Mouse (Mus musculus): ENCODE results near the gene Parp2.

Gene Parp2

DNA sequence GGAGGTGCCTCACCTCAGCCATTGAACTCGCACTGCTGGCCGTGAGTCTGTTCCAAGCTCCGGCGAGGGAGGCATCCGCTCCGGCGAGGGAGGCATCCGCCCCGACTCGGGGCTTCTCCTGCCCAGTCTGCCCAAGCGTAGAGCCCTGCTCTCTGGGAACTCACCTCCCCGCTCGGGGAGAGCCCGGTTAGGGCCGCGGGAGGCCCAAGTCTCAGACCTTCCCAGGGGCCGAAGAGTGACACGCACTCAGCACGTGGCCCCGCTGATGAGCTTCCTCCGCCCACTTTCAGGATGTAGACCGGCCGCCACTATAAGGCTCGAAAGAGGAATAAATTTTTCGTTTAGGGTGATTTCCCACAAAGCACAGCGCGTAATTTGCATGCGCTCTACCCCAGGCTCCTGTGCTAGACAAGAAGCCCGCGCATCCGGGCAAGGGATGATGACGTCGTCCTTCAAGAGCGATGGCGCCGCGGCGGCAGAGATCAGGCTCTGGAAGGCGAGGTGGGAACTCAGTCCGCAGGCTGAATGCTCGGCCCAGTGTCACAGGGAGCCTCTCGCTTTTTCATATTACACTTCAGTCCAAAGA, at the start of gene Parp2, which contains the start of gene Ccnb1ip1:
Gene Parp2 (plus strand): TSS at position 355 of the 586 bp plus-strand sequence.
Gene Ccnb1ip1 (minus strand): TSS at position 246 of the 586 bp plus-strand sequence.
- in situ Hi-C loops (cut with MboI; ENCODE audit: unreplicated experiment in 2 of 2): loop anchor here in 1 of 2 experiments (5.0 to 10.0 kb wide), 2 partner anchors 117 to 255 kb away; partner anchors contain the start of genes Apex1 and Osgep

DNA sequence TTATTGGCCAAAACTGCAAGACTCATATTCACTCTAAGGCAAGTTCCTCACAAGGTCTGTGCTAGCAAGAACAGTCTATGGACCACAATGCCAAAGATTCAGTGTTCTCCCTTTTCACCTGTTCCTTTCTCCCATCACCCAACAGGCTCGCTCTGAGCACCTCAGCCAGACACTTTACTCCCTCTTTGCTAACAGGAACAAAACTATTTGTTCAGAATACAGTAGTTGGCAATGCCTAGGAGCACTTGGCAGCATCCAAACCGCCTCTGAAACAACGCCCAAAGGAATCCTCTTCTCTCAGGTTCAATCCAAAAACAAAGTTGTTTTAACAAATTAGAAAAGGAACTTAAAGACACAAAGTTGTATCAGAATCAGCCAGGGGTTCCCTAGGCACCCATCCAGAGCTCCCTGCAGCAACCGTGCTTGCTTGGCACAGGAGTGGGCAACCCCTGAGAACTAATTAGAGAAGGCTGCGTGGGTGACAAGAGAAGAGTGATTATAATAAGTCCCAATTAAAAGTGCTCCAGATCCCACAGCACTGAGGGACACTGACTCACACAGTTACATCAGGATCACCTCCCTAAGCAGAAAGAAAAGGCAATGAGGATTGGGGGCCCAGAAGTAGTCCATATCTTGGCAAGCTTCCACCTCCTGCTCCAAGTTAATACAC, 49.1 kb upstream of the Parp2 start:
- in situ Hi-C loops (cut with MboI; ENCODE audit: unreplicated experiment in 2 of 2): no loop called here

DNA sequence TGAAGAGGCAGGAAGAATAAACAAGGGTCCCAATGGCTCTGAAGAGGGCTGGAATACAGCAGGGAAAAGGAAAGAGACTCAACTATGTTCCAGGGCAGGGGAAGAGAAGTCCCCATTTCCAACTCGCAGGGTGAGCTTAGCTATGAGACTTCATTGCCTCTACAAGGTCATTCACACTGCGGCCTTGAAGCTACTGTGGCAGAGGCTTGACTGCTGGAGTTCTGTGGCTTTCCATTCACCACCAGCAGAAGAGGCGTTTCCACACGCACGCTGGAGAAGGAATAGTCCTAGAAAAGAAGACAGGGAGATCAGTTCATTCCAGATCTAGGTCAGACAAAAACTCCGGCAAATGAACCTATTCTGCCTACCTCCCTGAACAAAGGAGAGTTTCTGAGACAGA, 41.9 kb upstream of the Parp2 start:
- in situ Hi-C loops (cut with MboI; ENCODE audit: unreplicated experiment in 2 of 2): no loop called here

DNA sequence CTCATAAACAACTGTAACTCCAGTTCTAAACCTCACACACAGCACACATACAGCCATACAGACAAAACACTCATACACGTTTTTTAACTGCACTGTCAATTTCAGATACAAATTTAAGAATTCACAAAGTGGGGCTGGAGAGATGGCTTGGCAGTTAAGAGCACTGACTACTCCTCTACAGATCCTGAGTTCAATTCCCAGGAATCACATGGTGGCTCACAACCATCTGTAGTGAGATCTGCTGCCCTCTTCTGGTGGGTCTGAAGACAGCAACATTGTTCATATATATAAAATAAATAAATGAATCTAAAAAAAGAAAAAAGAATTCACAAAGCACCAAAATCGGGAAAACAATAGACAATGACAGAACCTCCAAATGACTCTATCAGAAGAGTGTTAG, 36.3 kb upstream of the Parp2 start:
- in situ Hi-C loops (cut with MboI; ENCODE audit: unreplicated experiment in 2 of 2): no loop called here

DNA sequence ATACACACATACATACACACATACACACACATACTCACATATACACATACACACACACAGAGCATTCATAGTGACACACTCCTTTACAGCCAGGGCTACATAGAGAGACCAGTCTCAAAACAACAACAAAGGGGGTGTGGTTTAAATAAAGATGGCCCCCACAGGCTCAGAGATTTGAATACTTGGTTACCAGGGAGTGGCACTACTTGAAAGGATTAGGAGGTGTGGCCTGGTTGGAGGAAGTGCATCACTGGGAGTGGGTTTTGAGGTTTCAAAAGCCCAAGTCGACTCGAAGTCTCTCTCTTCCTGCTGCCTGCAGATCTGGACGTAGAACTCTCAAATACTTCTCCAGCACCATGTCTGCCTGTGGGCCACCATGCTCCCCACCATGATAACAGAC, 25.5 kb upstream of the Parp2 start:
- in situ Hi-C loops (cut with MboI; ENCODE audit: unreplicated experiment in 2 of 2): loop anchor here in 1 of 2 experiments (10.0 to 25.0 kb wide), 5 partner anchors 427 to 1720 kb away; partner anchors contain the start of genes Ap5m1, Exoc5, Mettl17 and Slc39a2

DNA sequence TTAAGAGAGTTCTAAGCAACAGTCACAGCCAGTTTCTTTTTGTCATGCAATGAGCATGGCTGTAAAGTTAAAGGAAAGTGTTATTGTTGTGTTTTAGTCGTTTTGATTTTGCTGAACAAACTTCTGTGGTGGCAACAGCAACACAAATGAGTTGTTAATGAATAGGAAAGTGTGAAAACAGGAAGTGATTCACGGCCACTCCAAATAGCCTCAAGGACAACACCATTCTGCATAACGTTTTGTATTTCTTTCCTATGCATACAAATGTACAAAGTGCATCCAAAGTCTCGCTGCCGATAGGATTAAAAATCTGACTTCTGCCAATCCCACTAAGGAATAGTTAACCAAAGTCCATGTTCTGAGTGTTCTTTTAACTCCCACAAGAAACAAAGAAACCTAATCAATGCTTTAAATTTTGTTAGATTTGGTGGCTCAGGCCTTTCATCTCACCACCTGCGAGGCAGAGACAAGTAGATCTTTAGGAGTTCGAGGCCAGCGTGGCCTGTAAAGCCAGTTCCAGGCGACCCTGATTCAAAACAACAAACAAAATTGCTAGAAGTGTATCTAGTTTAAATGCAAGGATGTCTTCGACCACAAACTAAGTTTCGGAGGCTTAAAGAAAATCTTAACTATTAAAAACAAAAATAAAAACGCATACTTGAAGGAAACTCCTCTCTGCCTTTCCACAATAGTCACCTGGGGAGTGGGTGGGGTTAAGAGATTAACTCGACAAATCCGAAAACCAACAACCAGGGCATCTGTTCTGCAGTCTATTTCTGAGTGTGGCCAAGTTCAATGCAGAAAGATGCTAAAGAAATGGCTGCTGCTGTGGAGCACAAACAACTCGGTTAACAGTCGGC, 23.0 kb upstream of the Parp2 start:
- in situ Hi-C loops (cut with MboI; ENCODE audit: unreplicated experiment in 2 of 2): loop anchor here in 1 of 2 experiments (10.0 to 25.0 kb wide), 5 partner anchors 430 to 1722 kb away; partner anchors contain the start of genes Ap5m1, Exoc5, Mettl17 and Slc39a2

DNA sequence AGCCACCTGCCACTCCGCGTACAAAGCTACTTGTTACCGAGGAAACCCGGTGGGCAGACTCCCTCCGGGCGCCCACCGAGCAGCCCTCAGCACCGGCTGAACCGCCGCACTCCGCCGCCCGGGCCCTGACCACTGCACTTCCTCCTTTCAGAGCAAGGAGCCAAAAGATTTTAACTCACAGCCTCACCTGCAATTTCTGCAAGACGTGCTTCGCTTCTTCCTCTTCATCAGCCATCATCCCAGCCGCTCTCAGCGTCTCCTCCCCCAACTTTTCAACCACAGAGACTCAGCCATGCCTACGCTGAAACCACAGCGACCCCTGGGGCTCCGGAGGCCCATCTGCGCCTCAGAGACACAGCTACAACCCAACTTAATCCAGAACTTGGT, 22.4 kb upstream of the Parp2 start, which contains the start of gene Ttc5:
Gene Ttc5 (minus strand): TSS at position 269 of the 387 bp plus-strand sequence.
- in situ Hi-C loops (cut with MboI; ENCODE audit: unreplicated experiment in 2 of 2): loop anchor here in 1 of 2 experiments (10.0 to 25.0 kb wide), 5 partner anchors 430 to 1723 kb away; partner anchors contain the start of genes Ap5m1, Exoc5, Mettl17 and Slc39a2

GRCm38 (mm10) chr14:50788157-50788556, 19.5 kb upstream of the Parp2 start:
- in situ Hi-C loops (cut with MboI; ENCODE audit: unreplicated experiment in 2 of 2): loop anchor here in 1 of 2 experiments (10.0 to 25.0 kb wide), 5 partner anchors 433 to 1726 kb away; partner anchors contain the start of genes Ap5m1, Exoc5, Mettl17 and Slc39a2

GRCm38 (mm10) chr14:50795261-50795935, 12.2 kb upstream of the Parp2 start:
- in situ Hi-C loops (cut with MboI; ENCODE audit: unreplicated experiment in 2 of 2): loop anchor here (10.0 to 25.0 kb wide), 5 partner anchors 449 to 1733 kb away; partner anchors contain the start of genes Ap5m1 (in 1 of the 2), Exoc5 (in 1 of the 2), Mettl17 (in 1 of the 2) and Slc39a2 (in 1 of the 2)

DNA sequence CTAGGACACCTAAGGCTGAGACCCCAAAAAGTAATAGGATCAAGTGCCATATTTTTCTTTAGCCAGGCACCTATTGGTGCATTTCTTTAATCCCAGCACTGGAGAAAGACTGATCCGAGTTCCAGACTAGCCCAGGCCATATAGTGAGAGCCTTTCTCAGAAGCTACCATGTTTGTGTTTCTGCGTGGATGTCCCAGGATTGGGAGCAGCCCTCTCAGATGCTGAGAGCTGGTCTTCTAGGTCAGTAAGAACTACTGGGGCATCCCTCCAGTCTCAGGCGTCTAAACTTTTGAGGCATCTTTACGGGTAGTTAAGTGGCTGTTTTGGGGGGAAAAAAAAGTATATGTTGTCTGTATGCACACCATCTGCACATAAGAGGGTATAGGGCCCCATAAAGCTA, 11.7 kb upstream of the Parp2 start:
- in situ Hi-C loops (cut with MboI; ENCODE audit: unreplicated experiment in 2 of 2): loop anchor here (10.0 to 25.0 kb wide), 5 partner anchors 449 to 1734 kb away; partner anchors contain the start of genes Ap5m1 (in 1 of the 2), Exoc5 (in 1 of the 2), Mettl17 (in 1 of the 2) and Slc39a2 (in 1 of the 2)

DNA sequence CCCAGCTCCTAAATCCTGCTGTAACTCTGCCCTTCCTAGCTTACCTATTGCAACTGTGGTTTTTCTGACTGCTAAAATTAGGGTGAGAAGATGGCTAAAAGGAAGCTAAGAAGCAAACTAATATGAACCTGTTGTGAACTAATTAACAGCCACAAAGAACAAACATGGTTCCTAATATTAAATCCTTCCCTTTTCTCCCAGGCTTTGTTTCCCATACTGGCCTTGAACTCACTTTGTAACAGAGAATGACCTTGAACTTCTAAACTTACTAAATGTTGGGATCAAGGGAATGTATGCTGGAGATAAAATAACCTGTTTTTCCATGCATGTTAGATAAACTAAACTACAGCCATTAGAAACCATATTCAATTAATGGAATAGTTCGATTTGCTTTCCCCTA, 11.2 kb upstream of the Parp2 start:
- in situ Hi-C loops (cut with MboI; ENCODE audit: unreplicated experiment in 2 of 2): loop anchor here (10.0 to 25.0 kb wide), 5 partner anchors 448 to 1734 kb away; partner anchors contain the start of genes Ap5m1 (in 1 of the 2), Exoc5 (in 1 of the 2), Mettl17 (in 1 of the 2) and Slc39a2 (in 1 of the 2)

DNA sequence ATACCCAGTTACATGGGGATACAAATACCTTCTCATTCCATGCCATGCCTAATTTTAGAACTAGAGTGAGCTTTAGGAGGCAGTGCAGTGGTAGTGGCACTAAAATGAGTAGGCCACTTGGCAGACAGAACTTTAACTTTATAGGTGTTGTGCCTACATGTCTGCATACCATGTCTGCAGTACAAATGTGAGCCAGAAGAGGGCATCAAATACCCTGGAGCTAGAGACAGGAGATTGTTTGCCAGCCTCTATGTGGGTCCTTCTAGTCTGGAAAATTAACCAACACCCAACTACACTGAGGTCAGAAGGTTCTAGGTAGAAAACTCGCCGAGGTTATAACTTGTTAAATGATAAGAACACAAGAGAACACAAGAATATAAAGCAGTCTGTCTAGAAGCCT, 9.1 kb upstream of the Parp2 start:
- in situ Hi-C loops (cut with MboI; ENCODE audit: unreplicated experiment in 2 of 2): loop anchor here (10.0 to 25.0 kb wide), 5 partner anchors 446 to 1736 kb away; partner anchors contain the start of genes Ap5m1 (in 1 of the 2), Exoc5 (in 1 of the 2), Mettl17 (in 1 of the 2) and Slc39a2 (in 1 of the 2)

- in situ Hi-C loops (cut with MboI; ENCODE audit: unreplicated experiment in 2 of 2): loop anchor here (5.0 to 25.0 kb wide), 8 partner anchors 123 to 1737 kb away; partner anchors contain the start of genes Apex1 (in 2 of the 2), Osgep (in 2 of the 2), Ap5m1 (in 1 of the 2) and Exoc5 (in 1 of the 2)
Measured at GRCm38 (mm10) chr14:50799502-50800259, 8.0 kb upstream of the Parp2 start.

GRCm38 (mm10) chr14:50802441-50802840, 5.2 kb upstream of the Parp2 start:
- in situ Hi-C loops (cut with MboI; ENCODE audit: unreplicated experiment in 2 of 2): loop anchor here (5.0 to 10.0 kb wide), 3 partner anchors 120 to 260 kb away; partner anchors contain the start of genes Apex1 (in 2 of the 2) and Osgep (in 2 of the 2)

GRCm38 (mm10) chr14:50802843-50803562, 4.6 kb upstream of the Parp2 start:
- in situ Hi-C loops (cut with MboI; ENCODE audit: unreplicated experiment in 2 of 2): loop anchor here (5.0 to 10.0 kb wide), 3 partner anchors 119 to 259 kb away; partner anchors contain the start of genes Apex1 (in 2 of the 2) and Osgep (in 2 of the 2)

DNA sequence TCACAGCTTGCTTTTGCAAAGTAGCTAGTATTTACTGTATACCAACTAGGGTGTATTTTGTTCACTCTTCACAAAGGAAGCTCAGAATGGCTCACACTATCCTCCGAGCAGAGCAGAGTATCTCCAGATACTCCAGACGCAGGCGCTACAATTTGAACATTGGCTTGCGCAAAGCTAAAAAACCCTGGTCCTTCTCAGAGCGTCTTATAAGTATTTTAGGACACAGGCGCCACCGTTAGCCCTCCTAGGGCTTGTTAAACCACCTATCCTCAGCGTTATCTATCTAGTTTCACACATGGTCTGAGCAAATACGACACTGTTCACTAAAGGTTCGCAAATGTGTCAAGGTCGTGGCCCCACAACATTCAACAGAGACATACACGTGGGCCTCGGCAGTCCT, 3.0 kb upstream of the Parp2 start:
- in situ Hi-C loops (cut with MboI; ENCODE audit: unreplicated experiment in 2 of 2): loop anchor here (5.0 to 10.0 kb wide), 3 partner anchors 118 to 258 kb away; partner anchors contain the start of genes Apex1 (in 2 of the 2) and Osgep (in 2 of the 2)

GRCm38 (mm10) chr14:50806469-50806868, 1.2 kb upstream of the Parp2 start:
- in situ Hi-C loops (cut with MboI; ENCODE audit: unreplicated experiment in 2 of 2): loop anchor here in 1 of 2 experiments (5.0 to 10.0 kb wide), 2 partner anchors 118 to 256 kb away; partner anchors contain the start of genes Apex1 and Osgep

All from v-Abl transformed pro-B cells (cell line).